Mouse (Mus musculus) embryonic facial prominence, embryonic 13.5 days (tissue): ENCODE data around the gene Ampd3. TPM values are rescaled to one million over a fixed set of nuclear protein-coding genes. Genes with fewer than 3 reads are reported as not detected.

Experiments
- ATAC-seq: fragments of 200-750 bp; cut with Nextera tagmentation; 2 replicates; pipeline ENCODE4 v1.8.0; 2017; ENCODE audit warnings: low read depth; ENCODE audit not compliant: insufficient number of reproducible peaks, insufficient read depth, low FRiP score, low TSS enrichment
- H3K27ac ChIP-seq: fragments of 300-500 bp; sonication (generic); 2 replicates; pipeline ENCODE4 v1.5.1; 2015; ENCODE audit warnings: moderate library complexity, mild to moderate bottlenecking, inconsistent platforms
- H3K27me3 ChIP-seq: fragments of 300-500 bp; sonication (generic); 2 replicates; pipeline ENCODE4 v1.6.1; 2015; ENCODE audit warnings: mild to moderate bottlenecking, inconsistent platforms
- H3K36me3 ChIP-seq: fragments of 300-500 bp; sonication (generic); 2 replicates; pipeline ENCODE4 v1.6.1; 2015; ENCODE audit warnings: mild to moderate bottlenecking, inconsistent platforms
- H3K4me1 ChIP-seq: fragments of 300-500 bp; sonication (generic); 2 replicates; pipeline ENCODE4 v1.6.1; 2015; ENCODE audit warnings: inconsistent platforms
- H3K4me2 ChIP-seq: fragments of 300-500 bp; sonication (generic); 2 replicates; pipeline ENCODE4 v1.6.1; 2015; ENCODE audit warnings: moderate library complexity, mild to moderate bottlenecking, inconsistent platforms
- H3K4me3 ChIP-seq: fragments of 300-500 bp; sonication (generic); 2 replicates; pipeline ENCODE4 v1.5.1; 2015; ENCODE audit warnings: mild to moderate bottlenecking, inconsistent platforms
- H3K9ac ChIP-seq: fragments of 300-500 bp; sonication (generic); 2 replicates; pipeline ENCODE4 v1.6.1; 2015; ENCODE audit warnings: mild to moderate bottlenecking, inconsistent platforms
- H3K9me3 ChIP-seq: fragments of 300-500 bp; sonication (generic); 2 replicates; pipeline ENCODE4 v1.6.1; 2016; ENCODE audit warnings: inconsistent platforms
- WGBS: fragments of 180-500 bp; shearing (Covaris S2); methylation state at CpG from one replicate; pipeline ENCODE4 v1.1.7; 2015; ENCODE audit warnings: mixed read lengths; 5-methylcytosine and 5-hydroxymethylcytosine counted together
- polyA plus RNA-seq: library from polyadenylated mRNA; unstranded; fragments of >200 nt; fragmentation: Nextera tagmentation; extraction: Ambion mirVana; gene quantifications from 2 replicates; pipeline ENCODE4 v1.2.1, GENCODE M21; 2015

Ampd3 gene
- polyA plus RNA-seq, 1 experiment from 2014 or later = 3.5 TPM

DNA sequence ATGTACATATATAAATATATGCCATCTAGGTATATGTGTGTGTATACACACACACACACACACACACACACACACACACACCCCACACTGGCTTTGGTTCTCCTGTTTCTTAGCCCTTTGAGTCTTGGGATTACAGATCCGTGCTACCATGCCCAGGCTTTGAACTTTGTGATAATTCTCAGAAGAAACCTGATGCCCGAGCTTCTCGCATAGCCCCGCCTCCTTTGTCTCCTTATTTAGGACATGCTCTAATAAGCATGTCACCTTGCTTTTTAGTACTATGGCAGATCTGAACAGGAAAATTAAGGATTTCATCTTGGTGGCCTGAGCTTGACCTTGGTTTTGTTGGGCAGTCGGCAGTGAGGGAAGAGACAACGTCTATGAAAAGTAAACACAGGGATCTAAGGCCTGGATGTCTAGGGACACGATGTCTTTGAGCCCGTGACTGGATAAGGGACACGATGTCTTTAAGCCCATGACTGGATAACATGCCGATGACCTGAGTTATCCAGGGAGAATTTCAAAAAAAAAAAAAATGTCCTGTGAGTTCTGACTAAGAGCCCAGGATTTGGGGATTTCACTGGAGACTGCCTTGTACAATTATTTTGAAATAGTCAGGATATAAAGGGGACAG is 15.0 kb downstream of the Ampd3 start:
- WGBS = 28% methylated on average over 10 of the region's 10 CpGs
- ATAC-seq = no peak
- H3K9ac ChIP-seq = no peak overlapping the region
- no peak overlapping the region for H3K4me2 ChIP-seq
- H3K4me1 ChIP-seq = peaks cover 35% of the 10 kb centered on the region
- no peaks in the 10 kb centered on the region for H3K36me3 ChIP-seq
- no peaks in the 10 kb centered on the region for H3K27me3 ChIP-seq
- H3K9me3 ChIP-seq = no peaks in the 10 kb centered on the region
- H3K4me3 ChIP-seq = no peak overlapping the region
- no peak overlapping the region for H3K27ac ChIP-seq

DNA sequence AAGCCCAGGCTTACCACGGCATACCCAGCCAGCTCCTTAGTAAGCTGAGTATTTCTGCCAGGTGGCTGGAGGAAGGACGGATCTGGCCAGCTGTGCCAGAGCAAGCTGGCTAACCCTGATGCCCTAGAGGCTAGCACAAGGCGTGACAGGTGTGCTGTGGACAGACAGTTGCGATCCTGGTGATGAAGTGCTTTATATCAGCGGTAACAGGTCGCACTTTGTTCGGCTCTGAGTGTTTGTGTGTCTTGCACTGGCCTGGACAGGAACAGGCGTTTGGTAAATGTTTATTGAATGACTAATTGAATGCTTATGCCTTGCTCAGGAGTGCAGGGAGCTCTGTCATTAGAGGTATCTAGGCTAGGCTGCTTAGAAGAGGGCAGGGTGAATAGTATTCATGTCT is 17.0 kb downstream of the Ampd3 start:
- 56% methylated on average over 8 of the region's 8 CpGs for WGBS
- H3K4me1 ChIP-seq = peaks cover 35% of the 10 kb centered on the region
- no peak overlapping the region for H3K4me3 ChIP-seq
- no peak overlapping the region for H3K4me2 ChIP-seq
- ATAC-seq = no peak
- no peaks in the 10 kb centered on the region for H3K27me3 ChIP-seq
- no peak overlapping the region for H3K27ac ChIP-seq
- no peak overlapping the region for H3K9ac ChIP-seq
- no peaks in the 10 kb centered on the region for H3K36me3 ChIP-seq
- no peaks in the 10 kb centered on the region for H3K9me3 ChIP-seq

DNA sequence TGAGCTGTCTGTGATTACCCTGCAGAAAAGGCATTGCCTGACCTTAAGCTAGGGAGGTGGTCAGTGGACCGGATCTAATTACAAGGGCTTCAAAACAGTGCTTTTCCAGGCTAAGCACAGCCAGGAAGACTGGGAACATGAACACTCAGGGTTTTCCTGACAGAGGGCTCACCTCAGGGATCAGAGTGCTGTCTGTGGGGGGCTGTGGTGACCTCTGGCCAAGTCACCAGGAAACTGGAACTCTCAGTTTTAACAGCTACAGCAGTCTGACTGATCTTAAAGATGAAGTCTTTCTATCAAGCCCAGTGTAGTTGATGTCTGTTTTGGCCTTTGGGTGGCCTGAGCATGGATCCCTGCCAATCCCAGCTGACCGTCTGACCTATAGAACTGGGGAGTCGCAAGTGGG is 17.7 kb downstream of the Ampd3 start:
- H3K27me3 ChIP-seq = no peaks in the 10 kb centered on the region

DNA sequence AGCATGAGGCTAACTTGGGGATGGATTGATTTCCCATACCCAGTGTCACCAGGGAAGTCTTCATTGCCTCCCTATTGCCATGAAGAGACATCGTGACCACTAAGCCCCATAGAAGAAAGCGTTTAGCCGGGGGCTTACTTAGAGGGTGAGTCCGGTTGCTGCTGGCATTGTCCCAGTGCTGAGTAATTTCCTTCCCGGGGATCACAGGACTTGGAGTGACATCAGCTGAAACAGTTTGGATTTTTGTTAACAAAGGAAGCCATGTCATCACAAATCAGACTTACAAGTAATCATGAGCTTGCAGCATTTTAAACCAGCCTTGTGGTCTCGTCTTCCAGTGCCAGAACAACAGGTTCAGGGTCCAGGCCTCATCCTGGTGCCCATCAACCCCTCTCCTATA is 19.3 kb downstream of the Ampd3 start:
- no peaks in the 10 kb centered on the region for H3K27me3 ChIP-seq
- H3K4me2 ChIP-seq = no peak overlapping the region
- no peak overlapping the region for H3K27ac ChIP-seq
- no peak overlapping the region for H3K9ac ChIP-seq
- H3K9me3 ChIP-seq = no peaks in the 10 kb centered on the region
- H3K36me3 ChIP-seq = no peaks in the 10 kb centered on the region
- no peak for ATAC-seq
- H3K4me1 ChIP-seq = peaks cover 12% of the 10 kb centered on the region
- no peak overlapping the region for H3K4me3 ChIP-seq
- WGBS = 68% methylated on average over 6 of the region's 6 CpGs

More for the DNA sequence above, 17.7 kb downstream of the Ampd3 start:
- H3K4me3 ChIP-seq = no peak overlapping the region
- H3K27ac ChIP-seq = no peak overlapping the region
- H3K9me3 ChIP-seq = no peaks in the 10 kb centered on the region
- ATAC-seq = no peak
- H3K9ac ChIP-seq = no peak overlapping the region
- no peak overlapping the region for H3K4me2 ChIP-seq
- H3K4me1 ChIP-seq = peaks cover 28% of the 10 kb centered on the region
- no peaks in the 10 kb centered on the region for H3K36me3 ChIP-seq
- WGBS = 64% methylated on average over 3 of the region's 3 CpGs

DNA sequence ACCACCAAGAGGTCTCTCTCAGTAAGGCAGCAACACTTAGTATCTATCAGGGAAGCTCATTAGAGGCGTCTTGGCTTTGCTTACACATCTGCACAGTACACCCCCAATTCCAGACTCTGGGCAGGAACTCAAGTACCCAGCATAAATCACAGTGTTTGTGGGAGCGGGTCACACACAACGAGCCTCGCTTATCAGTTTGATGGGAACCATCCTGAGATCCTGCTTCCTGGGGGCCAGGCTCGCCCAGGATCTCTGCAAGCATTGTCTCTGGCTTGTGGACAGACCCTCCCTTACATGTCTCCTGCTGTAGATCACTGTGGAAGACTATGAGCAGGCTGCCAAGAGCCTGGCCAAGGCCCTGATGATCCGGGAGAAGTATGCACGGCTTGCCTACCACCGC is 22.9 kb downstream of the Ampd3 start:
- H3K4me1 ChIP-seq = peaks cover 4% of the 10 kb centered on the region
- H3K9me3 ChIP-seq = no peaks in the 10 kb centered on the region
- H3K27ac ChIP-seq = no peak overlapping the region
- no peaks in the 10 kb centered on the region for H3K27me3 ChIP-seq
- H3K4me3 ChIP-seq = no peak overlapping the region
- H3K4me2 ChIP-seq = no peak overlapping the region
- 90% methylated on average over 8 of the region's 8 CpGs for WGBS
- H3K36me3 ChIP-seq = no peaks in the 10 kb centered on the region
- ATAC-seq = no peak
- no peak overlapping the region for H3K9ac ChIP-seq

DNA sequence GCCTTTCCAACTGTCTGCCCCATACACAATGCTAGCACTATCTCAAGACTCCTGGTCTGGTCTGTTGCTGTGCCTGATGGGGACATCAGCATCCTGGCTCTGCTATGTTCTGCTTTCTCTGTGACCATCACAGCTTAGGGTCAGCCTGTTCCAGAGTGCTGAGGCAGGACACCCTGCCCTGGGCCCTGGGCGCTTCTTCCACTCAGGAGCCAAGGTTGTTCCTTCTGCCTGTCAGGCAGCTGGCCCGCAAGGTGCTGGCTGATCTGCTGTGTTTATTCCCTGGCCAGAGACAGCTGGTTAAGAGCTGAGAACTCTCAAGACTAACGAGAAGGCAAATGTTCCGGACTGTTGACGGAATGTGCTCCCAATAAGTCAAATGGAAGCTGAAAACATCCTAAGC is 24.2 kb downstream of the Ampd3 start:
- H3K27ac ChIP-seq = no peak overlapping the region
- WGBS = 84% methylated on average over 5 of the region's 5 CpGs

DNA sequence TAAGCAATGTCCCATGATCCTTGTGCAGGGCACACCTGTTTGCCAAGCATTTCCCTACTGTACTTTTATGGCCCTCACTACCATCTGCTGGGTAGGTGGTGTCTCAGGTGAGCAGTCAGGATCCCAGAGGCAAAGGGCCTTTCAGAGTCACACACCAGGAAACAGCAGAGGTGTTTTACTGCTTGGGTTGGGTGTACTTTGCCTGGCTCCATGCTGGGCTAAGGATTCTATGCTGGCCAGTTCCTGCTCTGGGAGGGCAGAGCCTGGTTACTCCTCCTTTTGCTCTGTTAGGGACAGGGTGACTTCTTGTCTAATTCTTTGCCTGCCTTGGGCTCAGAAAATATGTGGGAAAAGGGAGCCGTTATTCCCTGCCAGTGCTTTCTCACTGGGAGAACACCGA is 24.8 kb downstream of the Ampd3 start:
- H3K9ac ChIP-seq = no peak overlapping the region
- H3K36me3 ChIP-seq = no peaks in the 10 kb centered on the region
- H3K4me3 ChIP-seq = no peak overlapping the region
- H3K4me1 ChIP-seq = peaks cover 9% of the 10 kb centered on the region; the same call in 1 of the 2 replicates
- H3K9me3 ChIP-seq = no peaks in the 10 kb centered on the region
- H3K27ac ChIP-seq = no peak overlapping the region; the same call in 1 of the 2 replicates
- H3K4me2 ChIP-seq = no peak overlapping the region
- H3K27me3 ChIP-seq = no peaks in the 10 kb centered on the region
- WGBS = 74% methylated on average over 2 of the region's 2 CpGs
- no peak for ATAC-seq

More for the DNA sequence above, 24.2 kb downstream of the Ampd3 start:
- no peaks in the 10 kb centered on the region for H3K27me3 ChIP-seq
- no peak overlapping the region for H3K4me2 ChIP-seq
- H3K9ac ChIP-seq = no peak overlapping the region
- H3K4me3 ChIP-seq = no peak overlapping the region
- H3K4me1 ChIP-seq = peaks cover 10% of the 10 kb centered on the region; the same call in 1 of the 2 replicates
- ATAC-seq = no peak
- no peaks in the 10 kb centered on the region for H3K36me3 ChIP-seq
- no peaks in the 10 kb centered on the region for H3K9me3 ChIP-seq

DNA sequence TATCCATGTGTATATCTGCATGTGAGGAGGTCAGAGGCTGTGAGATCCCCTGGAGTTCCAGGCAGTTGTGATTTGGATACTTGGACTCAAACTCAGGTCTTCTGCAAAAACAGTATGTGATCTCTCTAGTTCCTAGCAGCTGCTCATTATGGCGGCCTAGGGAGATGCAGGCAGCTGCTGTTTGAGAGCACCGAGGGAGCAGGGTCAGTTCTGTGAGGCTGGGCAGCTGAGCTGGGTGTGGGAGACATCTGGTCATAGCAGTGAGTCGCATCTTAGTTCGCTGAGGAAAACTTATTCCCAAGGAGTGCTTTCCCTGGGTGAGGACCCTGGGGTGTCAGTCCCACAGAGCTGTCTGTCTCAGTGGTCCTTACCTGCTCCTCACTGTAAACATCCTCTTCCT is 26.7 kb downstream of the Ampd3 start:
- 74% methylated on average over 4 of the region's 4 CpGs for WGBS

DNA sequence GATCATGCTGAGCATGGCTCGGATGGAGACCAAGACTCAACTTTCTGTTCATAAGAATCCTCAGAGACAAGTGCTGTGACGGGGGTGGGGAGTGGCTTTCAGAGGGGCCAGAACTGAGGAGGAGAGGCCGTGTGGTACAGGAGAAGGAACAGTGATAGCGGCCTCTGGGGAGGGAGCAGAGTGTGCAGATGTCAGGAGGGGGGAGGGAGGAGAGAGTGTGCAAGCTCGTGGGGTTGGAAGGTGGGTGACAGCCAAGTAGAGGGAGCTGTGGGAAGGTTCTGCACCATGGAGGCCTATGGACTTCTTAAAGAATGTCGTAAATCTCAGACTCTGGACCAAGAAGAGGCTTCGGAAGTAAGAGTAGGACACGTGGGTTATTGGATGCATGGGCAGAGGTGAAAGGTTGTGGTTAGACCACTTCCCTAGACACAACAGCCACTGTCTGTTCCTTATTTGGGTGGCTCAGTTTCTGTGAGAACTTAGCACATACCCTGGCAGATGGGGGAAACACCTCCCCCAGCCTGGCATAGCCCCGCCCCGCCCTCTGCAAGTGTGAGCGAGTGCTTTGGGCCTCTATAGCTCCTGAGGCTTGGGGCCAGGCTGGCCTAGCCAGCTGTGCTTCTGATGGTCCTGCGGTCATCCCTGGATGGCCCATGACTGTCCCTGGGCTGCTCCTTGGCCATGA is 28.5 kb downstream of the Ampd3 start:
- H3K27ac ChIP-seq = no peak overlapping the region
- WGBS = 63% methylated on average over 12 of the region's 12 CpGs
- no peaks in the 10 kb centered on the region for H3K9me3 ChIP-seq
- H3K36me3 ChIP-seq = no peaks in the 10 kb centered on the region
- no peak overlapping the region for H3K4me2 ChIP-seq
- H3K4me1 ChIP-seq = peaks cover 9% of the 10 kb centered on the region; the same call in 1 of the 2 replicates
- H3K9ac ChIP-seq = no peak overlapping the region
- no peaks in the 10 kb centered on the region for H3K27me3 ChIP-seq
- no peak overlapping the region for H3K4me3 ChIP-seq
- ATAC-seq = no peak

More for the DNA sequence above, 26.7 kb downstream of the Ampd3 start:
- Histone ChIP-seq H3K4me3 (no peak overlapping the region), H3K9me3 (no peaks in the 10 kb centered on the region), H3K9ac (no peak overlapping the region), H3K27ac (no peak overlapping the region), H3K4me2 (no peak overlapping the region), H3K27me3 (no peaks in the 10 kb centered on the region), H3K36me3 (no peaks in the 10 kb centered on the region), H3K4me1 (peaks cover 9% of the 10 kb centered on the region; the same call in 1 of the 2 replicates)
- no peak for ATAC-seq

DNA sequence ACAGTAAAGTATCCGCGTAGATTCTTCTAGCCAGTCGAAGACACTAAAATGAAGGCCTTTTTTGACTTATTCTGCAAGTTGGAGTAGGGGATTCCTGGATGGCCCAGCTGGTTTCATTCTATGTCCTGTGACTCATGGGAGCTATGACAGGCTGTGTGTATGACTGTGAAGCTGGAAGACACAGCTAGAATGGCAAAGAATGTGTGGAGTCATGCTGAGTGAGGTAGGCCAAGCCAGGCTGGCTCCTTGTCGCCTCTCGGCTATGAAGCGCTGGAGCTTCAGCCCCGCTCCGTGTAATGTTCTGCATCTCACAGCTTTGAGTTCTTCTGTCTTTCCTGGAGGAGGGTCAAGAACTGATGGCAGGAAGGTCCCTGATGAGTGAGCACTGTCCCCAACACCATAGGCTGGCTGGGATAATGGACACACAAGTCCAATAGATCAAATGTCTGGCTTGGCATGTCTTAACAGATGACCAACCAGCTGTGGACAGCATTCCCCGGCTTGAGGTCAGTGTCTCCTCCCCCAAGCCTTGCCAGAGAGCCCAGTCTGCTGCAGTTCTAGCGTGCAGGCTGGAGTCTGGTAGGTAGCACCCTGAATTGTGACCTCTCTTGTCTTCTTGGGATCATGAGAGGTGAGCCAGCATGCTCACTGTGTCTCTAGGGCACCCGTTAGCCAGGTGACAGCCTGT is 29.9 kb downstream of the Ampd3 start:
- WGBS = 82% methylated on average over 11 of the region's 11 CpGs
- no peak for ATAC-seq
- no peaks in the 10 kb centered on the region for H3K36me3 ChIP-seq
- H3K4me1 ChIP-seq = peaks cover 9% of the 10 kb centered on the region; the same call in 1 of the 2 replicates
- no peaks in the 10 kb centered on the region for H3K9me3 ChIP-seq
- no peak overlapping the region for H3K27ac ChIP-seq
- H3K27me3 ChIP-seq = no peaks in the 10 kb centered on the region
- no peak overlapping the region for H3K4me3 ChIP-seq
- no peak overlapping the region for H3K4me2 ChIP-seq
- H3K9ac ChIP-seq = no peak overlapping the region

DNA sequence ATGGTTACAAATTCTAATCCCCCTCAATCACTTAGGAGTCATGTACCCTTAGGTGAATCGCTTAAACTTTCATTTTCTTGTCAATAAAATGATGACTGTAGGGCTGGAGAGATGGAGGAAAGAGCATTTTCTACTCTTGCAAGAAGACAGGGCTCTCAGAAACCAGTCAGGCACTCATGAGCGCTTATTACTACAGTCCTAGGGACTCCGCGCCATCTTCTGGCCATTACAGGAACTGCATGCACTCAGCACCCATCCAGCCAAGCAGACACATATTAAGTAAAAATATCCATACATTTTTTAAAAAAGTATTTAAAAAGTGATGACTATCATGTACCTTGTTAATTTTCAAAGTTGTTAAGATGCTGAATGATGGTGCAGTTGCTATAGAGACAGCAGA is 33.0 kb downstream of the Ampd3 start:
- under 1% methylated on average over 4 of the region's 4 CpGs for WGBS
- Histone ChIP-seq H3K27me3 (no peaks in the 10 kb centered on the region), H3K36me3 (no peaks in the 10 kb centered on the region), H3K4me3 (no peak overlapping the region), H3K4me2 (no peak overlapping the region), H3K4me1 (peaks cover 12% of the 10 kb centered on the region; the same call in 1 of the 2 replicates), H3K27ac (no peak overlapping the region), H3K9me3 (no peaks in the 10 kb centered on the region), H3K9ac (no peak overlapping the region)
- no peak for ATAC-seq

DNA sequence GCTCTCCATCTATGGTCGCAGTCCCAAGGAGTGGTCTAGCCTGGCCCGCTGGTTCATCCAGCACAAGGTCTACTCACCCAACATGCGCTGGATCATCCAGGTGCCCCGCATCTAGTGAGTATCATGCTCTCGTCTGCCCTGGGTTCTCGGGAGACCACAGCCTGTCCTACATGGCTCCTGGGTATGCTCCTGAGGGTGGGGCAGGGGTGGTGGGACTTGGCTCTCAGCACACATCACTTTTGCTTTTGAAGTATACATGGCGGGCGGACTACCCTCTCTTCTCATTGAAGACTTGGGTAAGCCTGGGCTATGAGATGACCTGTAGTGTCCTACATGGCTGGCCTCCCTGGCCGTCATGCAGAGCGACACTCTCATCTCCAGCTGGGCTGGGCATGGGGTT is 35.1 kb downstream of the Ampd3 start:
- Histone ChIP-seq H3K9ac (no peak overlapping the region), H3K4me3 (no peak overlapping the region), H3K27me3 (no peaks in the 10 kb centered on the region), H3K27ac (no peak overlapping the region), H3K4me1 (peaks cover 11% of the 10 kb centered on the region; the same call in 1 of the 2 replicates), H3K9me3 (no peaks in the 10 kb centered on the region), H3K4me2 (no peak overlapping the region), H3K36me3 (no peaks in the 10 kb centered on the region)
- WGBS = 92% methylated on average over 10 of the region's 10 CpGs
- no peak for ATAC-seq
